Mouse (Mus musculus) neural tube, embryonic 14.5 days (tissue): ENCODE results near the gene Farsa. TPM values are rescaled to one million over a fixed set of nuclear protein-coding genes. Genes with fewer than 3 reads are reported as not detected.
A peak's percentile ranks its signal among the peaks of the same experiment; 100 is the strongest.

Experiments
- ATAC-seq: fragments of 200-750 bp; cut with Nextera tagmentation; 2 replicates; pipeline ENCODE4 v1.8.0; 2017; ENCODE audit warnings: low read depth, mild to moderate bottlenecking, moderate TSS enrichment, moderate library complexity
- H3K27ac ChIP-seq: fragments of 300-500 bp; sonication (generic); 2 replicates; pipeline ENCODE4 v1.5.1; 2014; ENCODE audit warnings: low read depth, mild to moderate bottlenecking, control low read depth, low read length, moderate library complexity, mixed read lengths
- H3K27me3 ChIP-seq: fragments of 300-500 bp; sonication (generic); 2 replicates; pipeline ENCODE4 v1.6.1; 2014; ENCODE audit warnings: low read length; ENCODE audit not compliant: control insufficient read depth, insufficient read depth
- H3K36me3 ChIP-seq: fragments of 300-500 bp; sonication (generic); 2 replicates; pipeline ENCODE4 v1.6.1; 2014; ENCODE audit warnings: low read length, mixed read lengths; ENCODE audit not compliant: control insufficient read depth, insufficient read depth
- H3K4me1 ChIP-seq: fragments of 300-500 bp; sonication (generic); 2 replicates; pipeline ENCODE4 v1.6.1; 2014; ENCODE audit warnings: low read length; ENCODE audit not compliant: control insufficient read depth, insufficient read depth
- H3K4me2 ChIP-seq: fragments of 300-500 bp; sonication (generic); 2 replicates; pipeline ENCODE4 v1.6.1; 2014; ENCODE audit warnings: mild to moderate bottlenecking, low read depth, low read length, control low read depth
- H3K4me3 ChIP-seq: fragments of 300-500 bp; sonication (generic); 2 replicates; pipeline ENCODE4 v1.5.1; 2014; ENCODE audit warnings: low read depth, low read length, control low read depth, mixed read lengths
- H3K9ac ChIP-seq: fragments of 300-500 bp; sonication (generic); replicated peaks from 2 replicates; pipeline ENCODE4 v1.6.1; 2014; ENCODE audit warnings: low read depth, mild to moderate bottlenecking, control low read depth, low read length, mixed read lengths
- H3K9me3 ChIP-seq: fragments of 300-500 bp; sonication (generic); 2 replicates; pipeline ENCODE4 v1.6.1; 2016; ENCODE audit warnings: low read length; ENCODE audit not compliant: control insufficient read depth
- WGBS: fragments of 180-500 bp; shearing (Covaris S2); extraction: QIAGEN DNeasy Blood & Tissue Kit; methylation state at CpG from one replicate; pipeline ENCODE4 v1.1.7; 2014; 5-methylcytosine and 5-hydroxymethylcytosine counted together
- polyA plus RNA-seq: library from polyadenylated mRNA; unstranded; fragments of >200 nt; fragmentation: Nextera tagmentation; extraction: Ambion mirVana; gene quantifications from 2 replicates; pipeline ENCODE4 v1.2.1, GENCODE M21; 2014

Farsa gene
- polyA plus RNA-seq, 1 experiment from 2014 or later, result 98.2 TPM

- Histone ChIP-seq H3K9me3 (no peaks in the 10 kb centered on the region), H3K4me1 (peaks cover 21% of the 10 kb centered on the region), H3K4me2 (peak overlapping the region; percentile 77), H3K27ac (peak overlapping the region; percentile 84; the same call in 1 of the 2 replicates), H3K36me3 (peaks cover 23% of the 10 kb centered on the region), H3K4me3 (peak overlapping the region; percentile 82; the same call in 1 of the 2 replicates), H3K27me3 (no peaks in the 10 kb centered on the region), H3K9ac (peak overlapping the region; percentile 97)
- 46% methylated on average over 6 of the region's 6 CpGs for WGBS
- no peak for ATAC-seq
These were observed 8.9 kb upstream of the Farsa start for GRCm38 (mm10) chr8:84847684-84848435.

- Histone ChIP-seq H3K4me2 (no peak overlapping the region), H3K4me1 (peaks cover 12% of the 10 kb centered on the region; the same call in 1 of the 2 replicates), H3K4me3 (no peak overlapping the region), H3K27me3 (no peaks in the 10 kb centered on the region), H3K36me3 (peaks cover 11% of the 10 kb centered on the region), H3K9ac (no peak overlapping the region), H3K9me3 (no peaks in the 10 kb centered on the region), H3K27ac (no peak overlapping the region)
- ATAC-seq, result peak; percentile 16; the same call in 1 of the 2 replicates
- 95% methylated on average over 3 of the region's 3 CpGs for WGBS
These were observed 355 bp upstream of the Farsa start for GRCm38 (mm10) chr8:84856434-84856833.

DNA sequence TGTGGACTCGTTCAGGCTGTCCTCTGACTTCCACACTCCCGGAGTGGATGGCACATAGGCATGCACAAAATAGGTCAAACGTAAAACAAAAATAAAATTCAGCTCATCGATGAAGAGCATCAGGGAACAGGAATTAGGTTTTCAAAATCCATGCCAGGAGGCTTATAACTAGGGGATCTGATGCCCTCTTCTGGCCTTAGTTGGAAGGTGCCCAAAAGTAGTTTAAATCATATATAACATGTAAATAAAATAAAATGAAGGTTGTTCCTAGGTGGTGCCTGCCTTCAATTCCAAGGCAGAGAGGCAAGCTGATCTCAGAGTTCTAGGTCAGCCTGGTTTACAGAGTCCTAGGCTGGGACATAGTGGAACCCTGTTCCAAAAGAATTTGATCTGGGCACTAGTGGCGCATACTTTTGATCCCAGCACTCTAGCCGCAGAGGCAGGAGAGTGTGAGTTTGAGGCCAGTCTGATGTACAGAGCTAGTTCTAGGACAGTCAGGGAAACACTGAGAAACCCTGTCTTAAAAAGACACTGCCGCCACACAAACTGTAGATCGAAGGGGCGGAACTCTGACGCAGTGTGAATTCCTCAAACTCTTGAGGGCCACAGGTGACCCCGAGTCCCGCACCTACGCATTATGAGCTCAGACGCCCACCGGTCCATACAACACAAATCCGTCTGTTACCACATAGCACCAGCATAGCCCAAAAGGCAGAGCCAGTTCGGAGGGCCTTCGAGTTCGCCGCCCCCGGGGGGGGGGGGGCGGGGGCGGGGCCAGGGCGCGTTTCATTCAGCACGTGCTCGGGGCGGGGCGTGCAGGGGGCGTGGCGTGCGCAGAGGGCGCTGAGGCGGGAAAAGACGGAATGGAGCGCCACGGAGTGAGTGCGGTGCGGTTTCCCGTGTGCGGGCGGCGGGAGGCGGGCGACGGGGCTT, 14.9 kb downstream of the Farsa start, which contains the start of gene Syce2:
Gene Syce2 (plus strand): TSS at position 736 of the 933 bp plus-strand sequence.
- WGBS, result 21% methylated on average over 34 of the region's 46 CpGs
- no peaks in the 10 kb centered on the region for H3K9me3 ChIP-seq
- H3K27ac ChIP-seq, result no peak within 1 kb of the TSS
- ATAC-seq, result peak; percentile 69
- peak within 1 kb of the TSS; percentile 32 for H3K9ac ChIP-seq
- H3K36me3 ChIP-seq, result peaks cover 28% of the 10 kb centered on the region
- no peaks in the 10 kb centered on the region; the same call in 1 of the 2 replicates for H3K4me1 ChIP-seq
- H3K27me3 ChIP-seq, result peaks cover 4% of the 10 kb centered on the region; the same call in 1 of the 2 replicates
- peak within 1 kb of the TSS; percentile 32 for H3K4me3 ChIP-seq
- peak within 1 kb of the TSS; percentile 71 for H3K4me2 ChIP-seq

- Histone ChIP-seq H3K27me3 (peaks cover 4% of the 10 kb centered on the region; the same call in 1 of the 2 replicates), H3K4me3 (peak overlapping the region; percentile 32), H3K27ac (no peak overlapping the region), H3K4me1 (no peaks in the 10 kb centered on the region; the same call in 1 of the 2 replicates), H3K9me3 (no peaks in the 10 kb centered on the region), H3K4me2 (peak overlapping the region; percentile 71), H3K36me3 (peaks cover 22% of the 10 kb centered on the region), H3K9ac (peak overlapping the region; percentile 32)
- ATAC-seq, result peak; percentile 52
- 4% methylated on average over 49 of the region's 54 CpGs for WGBS
These were observed 15.6 kb downstream of the Farsa start for GRCm38 (mm10) chr8:84872309-84872965.

DNA sequence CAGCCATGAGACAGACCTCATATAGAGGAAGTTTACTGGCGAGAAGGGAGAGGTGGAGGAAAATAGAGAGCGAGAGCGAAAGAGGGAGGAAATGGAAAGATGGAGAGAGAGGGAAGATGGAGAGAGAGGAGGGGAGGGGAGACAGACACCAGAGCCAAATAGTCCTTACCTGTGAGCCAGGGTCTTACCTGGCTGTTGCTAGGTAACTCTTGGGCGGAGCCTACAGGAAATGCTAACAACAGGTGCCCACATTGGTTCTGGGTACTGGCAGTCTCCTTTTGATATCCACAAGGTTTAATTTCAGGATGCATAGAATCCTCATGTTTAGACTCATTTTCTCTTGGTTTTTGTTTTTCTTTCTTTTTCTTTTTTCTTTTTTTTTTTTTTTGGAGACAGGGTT, 16.2 kb downstream of the Farsa start:
- H3K36me3 ChIP-seq, result peaks cover 16% of the 10 kb centered on the region; the same call in 1 of the 2 replicates
- H3K9ac ChIP-seq, result no peak overlapping the region
- H3K4me2 ChIP-seq, result peak overlapping the region; percentile 71
- 73% methylated on average over 4 of the region's 4 CpGs for WGBS
- H3K27me3 ChIP-seq, result peaks cover 4% of the 10 kb centered on the region; the same call in 1 of the 2 replicates
- H3K9me3 ChIP-seq, result no peaks in the 10 kb centered on the region
- H3K27ac ChIP-seq, result no peak overlapping the region
- no peaks in the 10 kb centered on the region; the same call in 1 of the 2 replicates for H3K4me1 ChIP-seq
- no peak for ATAC-seq
- no peak overlapping the region; the same call in 1 of the 2 replicates for H3K4me3 ChIP-seq

DNA sequence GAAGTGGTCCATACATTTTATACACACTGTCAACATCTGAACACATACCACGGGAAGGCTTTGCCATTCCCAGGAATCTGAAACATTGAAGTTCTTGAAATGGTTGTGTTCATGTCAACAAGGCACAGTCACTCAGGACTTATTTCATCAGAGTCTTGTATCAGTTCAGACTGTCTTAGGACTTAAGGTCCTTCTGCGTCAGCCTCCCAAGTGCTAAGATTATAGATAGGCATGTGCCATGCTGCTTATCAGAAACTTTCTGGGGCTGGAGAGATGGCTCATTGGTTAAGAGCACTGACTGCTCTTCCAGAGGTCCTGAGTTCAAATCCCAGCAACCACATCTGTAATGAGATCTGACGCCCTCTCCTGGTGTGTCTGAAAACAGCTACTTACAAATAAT, 17.6 kb downstream of the Farsa start:
- no peak overlapping the region for H3K4me2 ChIP-seq
- H3K27ac ChIP-seq, result no peak overlapping the region
- H3K9ac ChIP-seq, result no peak overlapping the region
- 93% methylated on average over 3 of the region's 3 CpGs for WGBS
- ATAC-seq, result no peak
- peaks cover 4% of the 10 kb centered on the region; the same call in 1 of the 2 replicates for H3K27me3 ChIP-seq
- no peak overlapping the region for H3K4me3 ChIP-seq
- no peaks in the 10 kb centered on the region for H3K9me3 ChIP-seq
- peaks cover 3% of the 10 kb centered on the region; the same call in 1 of the 2 replicates for H3K36me3 ChIP-seq
- no peaks in the 10 kb centered on the region; the same call in 1 of the 2 replicates for H3K4me1 ChIP-seq

DNA sequence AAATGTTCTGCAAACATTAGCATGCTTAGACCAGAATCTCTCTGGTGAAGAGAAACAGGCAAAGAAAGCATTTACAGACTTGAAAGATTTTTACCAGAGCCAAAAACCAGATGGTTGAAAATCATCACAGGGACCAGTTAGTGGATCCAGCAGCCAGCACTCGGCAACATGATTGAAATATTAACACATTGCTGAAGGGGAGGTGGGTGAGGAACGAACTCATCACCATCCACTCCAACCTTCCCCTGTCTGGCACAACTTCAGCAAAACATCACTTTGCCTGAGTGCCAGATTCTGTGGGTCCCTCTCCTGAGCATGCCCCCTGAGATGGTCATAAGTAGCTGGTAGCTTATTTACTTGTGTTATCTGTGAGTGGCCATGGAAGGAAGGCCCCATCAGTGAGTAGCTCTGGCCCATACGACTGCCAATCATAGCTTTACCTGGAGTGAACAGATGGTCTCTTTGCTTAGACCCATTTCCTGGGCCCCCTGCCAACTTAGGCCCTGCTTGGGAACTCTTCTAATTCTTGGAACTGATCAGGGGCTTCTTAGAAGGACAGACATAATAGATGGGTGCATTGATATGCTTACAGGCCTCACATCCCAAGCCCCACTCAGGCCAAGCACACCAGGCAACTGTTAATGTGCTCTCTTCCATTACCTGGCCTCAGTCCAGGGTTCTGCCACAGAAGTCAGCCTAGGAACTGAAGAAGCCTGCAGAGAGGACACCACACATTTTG, 20.7 kb downstream of the Farsa start:
- 89% methylated on average over 3 of the region's 3 CpGs for WGBS
- no peak overlapping the region for H3K27ac ChIP-seq
- no peaks in the 10 kb centered on the region for H3K36me3 ChIP-seq
- no peak for ATAC-seq
- no peak overlapping the region for H3K4me2 ChIP-seq
- H3K27me3 ChIP-seq, result peaks cover 4% of the 10 kb centered on the region; the same call in 1 of the 2 replicates
- no peak overlapping the region for H3K9ac ChIP-seq
- no peaks in the 10 kb centered on the region for H3K9me3 ChIP-seq
- no peaks in the 10 kb centered on the region; the same call in 1 of the 2 replicates for H3K4me1 ChIP-seq
- H3K4me3 ChIP-seq, result no peak overlapping the region

DNA sequence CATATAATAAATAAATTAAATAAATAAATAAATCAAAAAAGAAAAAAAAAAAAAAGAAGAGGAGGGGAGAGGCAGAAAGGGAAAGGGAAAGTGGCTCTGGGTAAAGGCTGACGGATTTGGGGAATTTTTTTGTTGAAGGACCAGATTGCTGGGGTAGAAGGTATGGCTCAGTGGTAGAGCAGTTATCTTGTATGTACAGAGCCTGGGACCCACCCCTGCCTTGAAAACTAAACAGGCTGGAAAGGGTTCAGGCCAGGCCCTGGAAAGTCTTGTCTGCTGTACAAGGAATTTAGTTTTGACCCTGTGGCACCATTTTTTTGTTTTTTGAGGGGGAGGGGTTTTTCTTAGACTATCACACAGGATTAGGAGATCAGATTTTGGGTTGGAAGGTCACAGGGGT, 22.1 kb downstream of the Farsa start:
- ATAC-seq, result no peak
- 79% methylated on average over 1 of the region's 1 CpGs for whole genome bisulfite sequencing
- Histone ChIP-seq H3K4me3 (no peak overlapping the region), H3K4me2 (no peak overlapping the region), H3K9me3 (no peaks in the 10 kb centered on the region), H3K27ac (no peak overlapping the region), H3K27me3 (no peaks in the 10 kb centered on the region), H3K9ac (no peak overlapping the region), H3K36me3 (no peaks in the 10 kb centered on the region), H3K4me1 (no peaks in the 10 kb centered on the region)
